Mouse (Mus musculus) forebrain, embryonic 12.5 days (tissue): ENCODE results near the gene St3gal6. TPM values are rescaled to one million over a fixed set of nuclear protein-coding genes. Genes with fewer than 3 reads are reported as not detected.

ENCODE experiments used
- ATAC-seq: fragments of 200-750 bp; cut with Nextera tagmentation; 2 replicates; pipeline ENCODE4 v1.8.0; 2017; ENCODE audit warnings: moderate TSS enrichment; ENCODE audit not compliant: low FRiP score
- H3K27ac ChIP-seq: fragments of 300-500 bp; sonication (generic); 2 replicates; pipeline ENCODE4 v1.5.1; 2016; ENCODE audit warnings: mild to moderate bottlenecking
- H3K27me3 ChIP-seq: fragments of 300-500 bp; sonication (generic); 2 replicates; pipeline ENCODE4 v1.6.1; 2016; ENCODE audit warnings: mild to moderate bottlenecking
- H3K36me3 ChIP-seq: fragments of 300-500 bp; sonication (generic); replicated peaks from 2 replicates; pipeline ENCODE4 v1.6.1; 2016; ENCODE audit warnings: mild to moderate bottlenecking
- H3K4me1 ChIP-seq: fragments of 300-500 bp; sonication (generic); 2 replicates; pipeline ENCODE4 v1.6.1; 2016
- H3K4me2 ChIP-seq: fragments of 300-500 bp; sonication (generic); 2 replicates; pipeline ENCODE4 v1.6.1; 2016; ENCODE audit warnings: mild to moderate bottlenecking, moderate library complexity
- H3K4me3 ChIP-seq: fragments of 300-500 bp; sonication (generic); replicated peaks from 2 replicates; pipeline ENCODE4 v1.5.1; 2016; ENCODE audit warnings: mild to moderate bottlenecking
- H3K9ac ChIP-seq: fragments of 300-500 bp; sonication (generic); 2 replicates; pipeline ENCODE4 v1.6.1; 2016; ENCODE audit warnings: mild to moderate bottlenecking
- H3K9me3 ChIP-seq: fragments of 300-500 bp; sonication (generic); 2 replicates; pipeline ENCODE4 v1.6.1; 2016
- WGBS: fragments of 180-500 bp; shearing (Covaris S2); methylation state at CpG from one replicate; pipeline ENCODE4 v1.1.7; 2016; 5-methylcytosine and 5-hydroxymethylcytosine counted together
- polyA plus RNA-seq: library from polyadenylated mRNA; unstranded; fragments of >200 nt; fragmentation: Nextera tagmentation; extraction: Ambion mirVana; gene quantifications from 2 replicates; pipeline ENCODE4 v1.2.1, GENCODE M21; 2016

The St3gal6 gene
- polyA plus RNA-seq, 1 experiment from 2014 or later = 9.0 TPM

DNA sequence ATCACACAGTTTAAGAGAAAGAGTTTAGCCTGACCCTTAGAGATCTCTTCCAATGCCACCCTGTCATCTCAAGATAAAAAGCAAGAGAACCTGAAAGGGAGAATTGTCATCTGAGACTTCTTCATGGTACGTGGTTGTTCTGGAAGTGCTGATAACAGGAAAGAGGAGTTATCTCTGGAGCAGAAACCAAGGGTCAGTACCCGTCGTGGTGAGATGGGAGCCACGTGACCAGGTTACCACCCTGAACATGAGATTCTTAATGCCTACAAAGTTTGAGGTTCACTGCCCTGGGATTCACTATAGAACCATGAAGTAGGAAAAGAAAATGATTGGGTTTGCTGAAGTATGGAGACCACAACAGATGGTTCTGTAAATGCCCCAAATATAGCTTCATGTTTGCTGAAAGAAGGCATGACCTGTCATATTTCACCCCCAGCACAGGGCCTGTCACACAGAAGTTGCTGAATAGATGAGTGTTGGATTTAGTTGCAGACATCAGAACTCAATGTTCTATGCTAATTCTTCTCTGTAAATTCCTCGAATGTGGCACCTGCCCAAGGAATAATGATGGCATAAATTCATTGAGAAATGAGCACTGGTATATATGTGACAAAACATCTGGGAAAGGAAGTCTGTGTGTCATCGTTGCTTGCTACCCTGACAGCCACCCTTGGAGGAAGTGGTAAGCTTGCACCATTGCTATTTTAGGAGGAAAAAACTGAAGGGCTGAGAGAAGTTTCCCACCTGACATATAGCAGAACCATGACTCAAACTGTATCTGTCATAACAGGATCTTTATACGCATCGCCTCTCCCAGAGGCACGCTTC, 25.9 kb downstream of the St3gal6 start:
- H3K27me3 ChIP-seq = peaks cover 4% of the 10 kb centered on the region; the same call in 1 of the 2 replicates
- 81% methylated on average over 9 of the region's 9 CpGs for WGBS
- ATAC-seq = no peak
- no peak overlapping the region for H3K4me2 ChIP-seq
- H3K9me3 ChIP-seq = no peaks in the 10 kb centered on the region
- no peak overlapping the region; the same call in 1 of the 2 replicates for H3K27ac ChIP-seq
- H3K9ac ChIP-seq = no peak overlapping the region
- H3K4me1 ChIP-seq = peaks cover 23% of the 10 kb centered on the region
- no peak overlapping the region for H3K4me3 ChIP-seq
- H3K36me3 ChIP-seq = no peaks in the 10 kb centered on the region

DNA sequence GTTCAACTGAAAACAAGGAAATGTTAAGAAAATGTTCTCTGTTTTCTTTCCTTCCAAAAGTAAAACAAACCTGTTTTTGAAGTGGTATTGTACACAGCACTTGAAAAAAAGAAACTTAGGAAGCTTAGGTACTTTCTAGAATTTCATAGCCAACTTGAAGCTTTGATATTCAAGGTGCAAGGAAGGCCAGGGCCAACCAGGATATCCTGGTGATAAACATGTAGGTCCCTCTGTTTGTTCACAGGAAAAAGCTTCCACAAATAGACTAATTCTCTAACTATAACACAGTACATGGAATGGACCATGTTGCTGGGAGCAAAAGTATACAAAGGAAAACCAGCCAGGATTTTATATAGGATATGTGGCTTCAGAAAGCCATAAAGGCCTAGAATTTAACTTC, 27.3 kb downstream of the St3gal6 start:
- Histone ChIP-seq H3K9me3 (no peaks in the 10 kb centered on the region), H3K4me2 (no peak overlapping the region), H3K27me3 (peaks cover 4% of the 10 kb centered on the region; the same call in 1 of the 2 replicates), H3K4me1 (peaks cover 19% of the 10 kb centered on the region), H3K4me3 (no peak overlapping the region), H3K9ac (no peak overlapping the region), H3K27ac (no peak overlapping the region), H3K36me3 (no peaks in the 10 kb centered on the region)
- no peak for ATAC-seq

DNA sequence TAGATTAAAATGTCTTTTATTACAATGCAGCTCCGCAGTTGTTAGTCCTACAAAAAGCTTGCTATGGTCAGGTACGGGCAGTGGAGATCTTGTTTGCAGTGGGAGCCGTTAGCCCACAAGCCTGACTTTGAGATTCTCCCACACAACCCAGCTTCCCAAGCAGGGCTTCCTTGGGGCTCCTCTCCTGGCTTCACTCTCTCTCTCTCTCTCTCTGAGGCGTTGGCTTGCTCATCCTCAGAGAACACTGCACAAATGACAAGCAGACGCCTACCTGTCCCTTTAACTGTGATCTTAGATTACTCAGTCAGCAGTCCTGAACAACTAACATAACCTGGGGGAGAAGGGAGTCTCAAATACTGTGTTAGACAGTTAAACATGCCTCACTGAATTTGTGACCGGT, 36.2 kb downstream of the St3gal6 start:
- H3K36me3 ChIP-seq = no peaks in the 10 kb centered on the region
- 88% methylated on average over 6 of the region's 6 CpGs for WGBS
- H3K9me3 ChIP-seq = no peaks in the 10 kb centered on the region
- ATAC-seq = no peak
- H3K9ac ChIP-seq = no peak overlapping the region
- H3K4me1 ChIP-seq = no peaks in the 10 kb centered on the region
- H3K27ac ChIP-seq = no peak overlapping the region
- no peak overlapping the region for H3K4me3 ChIP-seq
- H3K4me2 ChIP-seq = no peak overlapping the region
- H3K27me3 ChIP-seq = no peaks in the 10 kb centered on the region

DNA sequence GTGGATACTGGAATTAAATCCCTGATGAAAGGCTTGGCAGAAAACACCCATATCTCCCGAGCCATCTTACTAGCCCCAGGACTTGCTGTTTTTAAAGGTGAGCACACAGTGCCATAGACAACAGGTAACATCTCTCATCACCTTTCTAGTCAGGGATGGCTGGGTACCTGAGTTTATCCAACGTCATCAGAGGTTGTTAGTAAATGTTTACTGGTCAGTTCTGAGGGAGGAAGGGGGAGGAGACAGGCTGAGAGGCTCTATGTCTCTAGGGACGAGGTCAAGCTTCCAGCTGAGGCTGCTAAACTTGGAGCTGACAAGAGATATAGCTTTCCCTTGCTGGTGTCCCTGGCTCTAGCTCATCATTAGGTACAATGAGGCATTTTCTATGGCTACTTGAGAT, 41.7 kb downstream of the St3gal6 start:
- no peaks in the 10 kb centered on the region for H3K36me3 ChIP-seq
- no peaks in the 10 kb centered on the region for H3K27me3 ChIP-seq
- no peak overlapping the region for H3K4me3 ChIP-seq
- no peaks in the 10 kb centered on the region for H3K4me1 ChIP-seq
- WGBS = 73% methylated on average over 3 of the region's 3 CpGs
- no peak overlapping the region for H3K9ac ChIP-seq
- no peak overlapping the region for H3K27ac ChIP-seq
- no peak overlapping the region for H3K4me2 ChIP-seq
- ATAC-seq = no peak
- H3K9me3 ChIP-seq = peaks cover 7% of the 10 kb centered on the region; the same call in 1 of the 2 replicates

DNA sequence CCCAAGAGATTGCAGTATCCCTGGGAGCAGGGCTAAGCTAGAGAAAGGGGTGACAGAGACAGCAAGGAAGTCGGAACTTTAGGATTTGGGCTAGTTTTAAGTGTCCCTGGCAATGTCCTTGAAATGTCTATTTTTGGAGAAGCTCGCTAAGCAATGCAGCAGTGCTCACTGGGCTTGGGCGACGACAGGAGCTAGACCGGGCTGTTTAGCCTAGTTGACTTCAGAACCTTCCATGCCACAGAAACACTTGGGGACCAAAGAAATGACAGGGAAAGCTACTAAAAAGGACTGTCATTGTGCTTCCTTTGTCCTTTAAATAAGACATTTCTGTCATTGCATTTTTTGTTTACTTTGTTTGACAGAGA, 42.2 kb downstream of the St3gal6 start:
- Histone ChIP-seq H3K36me3 (no peaks in the 10 kb centered on the region), H3K9ac (no peak overlapping the region), H3K27me3 (no peaks in the 10 kb centered on the region), H3K4me3 (no peak overlapping the region), H3K4me2 (no peak overlapping the region), H3K27ac (no peak overlapping the region), H3K4me1 (no peaks in the 10 kb centered on the region), H3K9me3 (peaks cover 7% of the 10 kb centered on the region; the same call in 1 of the 2 replicates)
- no peak for ATAC-seq
- WGBS = 96% methylated on average over 5 of the region's 5 CpGs

DNA sequence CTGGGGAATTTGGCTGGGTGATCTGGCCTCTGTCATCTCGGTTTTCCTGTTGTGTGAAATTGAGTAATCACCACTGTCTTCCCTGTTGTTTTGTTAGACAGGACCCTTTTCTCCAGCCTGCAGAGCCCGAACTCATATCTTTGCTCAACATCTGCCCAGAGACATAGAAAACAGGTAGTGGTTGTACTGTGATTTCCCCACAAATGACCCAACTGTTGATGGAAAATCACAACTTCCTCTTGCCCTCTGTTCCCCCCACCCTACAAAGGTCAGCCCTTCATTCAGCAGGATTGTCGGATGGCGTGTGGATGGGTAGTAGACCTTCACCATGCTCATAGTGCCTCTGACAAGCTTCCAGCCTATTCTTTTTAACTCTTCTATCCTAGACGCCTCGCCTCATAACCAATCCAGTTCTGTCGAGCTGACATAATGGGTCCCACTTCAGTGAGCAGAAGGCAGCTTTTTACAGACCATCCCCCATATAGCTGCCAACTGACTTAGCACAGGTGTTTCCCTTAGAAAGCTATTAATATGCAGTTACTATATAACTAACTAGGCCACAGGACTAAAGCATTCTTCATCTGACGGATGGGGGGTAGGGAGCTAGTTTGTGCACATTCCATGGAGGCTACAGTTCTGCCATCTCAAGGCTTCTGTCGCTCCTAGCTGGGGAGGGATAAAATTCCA, 42.7 kb downstream of the St3gal6 start:
- 86% methylated on average over 9 of the region's 9 CpGs for WGBS
- no peak overlapping the region for H3K9ac ChIP-seq
- peaks cover 7% of the 10 kb centered on the region; the same call in 1 of the 2 replicates for H3K9me3 ChIP-seq
- H3K27me3 ChIP-seq = no peaks in the 10 kb centered on the region
- no peaks in the 10 kb centered on the region for H3K36me3 ChIP-seq
- H3K4me1 ChIP-seq = no peaks in the 10 kb centered on the region
- ATAC-seq = no peak
- no peak overlapping the region for H3K4me2 ChIP-seq
- H3K27ac ChIP-seq = no peak overlapping the region
- no peak overlapping the region for H3K4me3 ChIP-seq

DNA sequence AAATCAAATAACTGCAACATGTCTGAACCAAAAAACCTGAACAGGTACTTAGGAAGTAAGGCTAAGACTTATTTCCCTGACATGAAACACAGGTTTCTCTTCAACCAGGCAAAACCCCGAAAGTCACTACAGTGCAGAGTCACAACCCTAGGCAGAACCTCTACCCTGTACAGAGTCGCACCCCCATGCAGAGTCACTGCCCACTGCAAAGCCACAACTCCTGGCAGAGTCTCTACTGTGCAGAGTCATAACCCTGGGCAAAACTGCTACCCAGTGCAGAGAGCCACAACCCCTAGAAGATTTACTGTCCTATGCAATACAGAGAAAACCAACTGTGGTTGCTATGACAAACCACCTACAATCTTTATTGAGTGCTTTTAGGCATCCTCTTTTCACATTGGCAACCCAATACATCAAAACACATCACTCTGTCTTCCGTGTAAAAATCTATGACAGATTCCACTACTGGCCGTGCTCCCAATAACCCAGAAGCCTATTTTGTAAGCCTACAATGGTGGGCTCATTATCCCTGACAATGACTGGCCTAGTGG, 44.1 kb downstream of the St3gal6 start:
- Histone ChIP-seq H3K27me3 (no peaks in the 10 kb centered on the region), H3K9ac (no peak overlapping the region), H3K27ac (no peak overlapping the region), H3K4me2 (no peak overlapping the region), H3K9me3 (peaks cover 7% of the 10 kb centered on the region; the same call in 1 of the 2 replicates), H3K4me3 (no peak overlapping the region), H3K36me3 (no peaks in the 10 kb centered on the region), H3K4me1 (no peaks in the 10 kb centered on the region)
- 85% methylated on average over 4 of the region's 4 CpGs for WGBS
- no peak for ATAC-seq

DNA sequence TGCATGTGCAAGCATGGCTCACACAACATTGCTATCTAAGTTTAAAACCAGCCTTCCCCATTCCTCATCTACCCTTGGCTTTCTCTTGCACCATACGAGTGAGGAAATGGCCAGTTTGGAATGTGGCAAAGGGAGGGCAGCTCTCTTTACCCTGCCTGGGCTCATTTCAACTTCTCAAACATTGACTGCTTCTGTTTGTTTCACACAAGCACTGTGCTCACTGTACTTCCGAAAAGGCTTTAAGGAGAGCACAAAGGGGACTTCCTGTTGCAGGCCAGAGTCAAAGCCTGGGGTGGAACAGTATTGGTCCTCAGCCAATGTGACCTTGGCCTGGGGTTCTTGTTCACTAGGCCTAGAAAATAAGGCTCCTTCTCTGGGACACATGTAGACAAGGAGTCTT, 47.7 kb downstream of the St3gal6 start:
- Histone ChIP-seq H3K27me3 (no peaks in the 10 kb centered on the region), H3K36me3 (peaks cover 4% of the 10 kb centered on the region), H3K4me3 (no peak overlapping the region), H3K4me1 (no peaks in the 10 kb centered on the region), H3K9me3 (peaks cover 7% of the 10 kb centered on the region; the same call in 1 of the 2 replicates), H3K4me2 (no peak overlapping the region), H3K27ac (no peak overlapping the region), H3K9ac (no peak overlapping the region)
- 85% methylated on average over 2 of the region's 2 CpGs for WGBS
- no peak for ATAC-seq

DNA sequence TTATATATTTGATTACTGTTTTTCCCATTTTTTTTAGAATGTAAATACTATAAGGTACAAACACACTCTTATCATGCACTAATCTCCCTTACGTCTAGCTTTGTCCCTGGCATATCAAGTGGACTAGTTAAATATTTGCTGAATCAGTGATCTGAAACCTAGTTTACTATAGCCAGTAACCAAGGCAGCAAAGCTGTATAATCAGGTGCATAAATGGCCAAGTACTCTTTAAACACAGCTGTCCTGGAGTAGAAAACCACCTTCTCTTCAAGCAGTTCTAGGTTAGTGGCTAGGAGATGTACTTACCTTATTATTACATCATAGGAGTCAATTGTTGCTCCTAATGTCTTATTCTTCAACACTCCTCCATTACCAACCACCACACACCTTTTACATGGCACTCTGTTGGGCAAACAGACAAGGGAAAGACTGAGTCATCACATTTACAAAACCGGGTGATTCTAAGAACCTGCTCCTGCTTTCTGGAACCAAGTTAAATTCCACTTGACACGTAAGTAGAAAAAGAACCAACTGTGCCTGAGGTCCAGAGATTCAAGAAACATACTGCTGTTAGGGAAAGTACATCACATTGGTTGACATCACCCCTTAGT, 48.4 kb downstream of the St3gal6 start:
- H3K36me3 ChIP-seq = peaks cover 4% of the 10 kb centered on the region
- no peaks in the 10 kb centered on the region for H3K27me3 ChIP-seq
- H3K27ac ChIP-seq = no peak overlapping the region
- H3K4me2 ChIP-seq = no peak overlapping the region
- H3K4me1 ChIP-seq = no peaks in the 10 kb centered on the region
- peaks cover 7% of the 10 kb centered on the region; the same call in 1 of the 2 replicates for H3K9me3 ChIP-seq
- no peak overlapping the region for H3K4me3 ChIP-seq
- ATAC-seq = no peak
- no peak overlapping the region for H3K9ac ChIP-seq
- 89% methylated on average over 3 of the region's 3 CpGs for WGBS

DNA sequence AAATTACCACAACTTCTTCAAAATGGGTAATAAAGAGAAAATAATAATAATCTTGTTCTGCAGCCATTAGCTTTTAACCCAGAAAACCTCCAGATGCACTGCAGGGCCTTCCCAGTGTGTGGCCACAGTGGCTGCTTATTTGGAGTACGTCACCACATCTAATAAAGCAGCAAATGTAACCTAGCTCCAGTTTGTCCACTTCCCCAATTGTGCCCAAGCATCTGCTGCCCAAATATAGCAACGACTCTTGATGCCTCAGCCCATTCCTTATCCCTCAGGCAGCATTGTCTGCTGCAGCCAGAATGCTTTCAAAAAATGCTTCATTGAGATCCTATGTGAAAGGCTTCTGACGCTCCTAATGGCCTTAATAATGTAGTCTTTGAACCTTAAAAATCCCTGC, 49.2 kb downstream of the St3gal6 start:
- peaks cover 4% of the 10 kb centered on the region for H3K36me3 ChIP-seq
- no peaks in the 10 kb centered on the region for H3K4me1 ChIP-seq
- no peak overlapping the region for H3K4me2 ChIP-seq
- no peak overlapping the region for H3K9ac ChIP-seq
- peaks cover 7% of the 10 kb centered on the region; the same call in 1 of the 2 replicates for H3K9me3 ChIP-seq
- 47% methylated on average over 3 of the region's 3 CpGs for WGBS
- H3K4me3 ChIP-seq = no peak overlapping the region
- ATAC-seq = no peak
- no peak overlapping the region for H3K27ac ChIP-seq
- H3K27me3 ChIP-seq = no peaks in the 10 kb centered on the region

DNA sequence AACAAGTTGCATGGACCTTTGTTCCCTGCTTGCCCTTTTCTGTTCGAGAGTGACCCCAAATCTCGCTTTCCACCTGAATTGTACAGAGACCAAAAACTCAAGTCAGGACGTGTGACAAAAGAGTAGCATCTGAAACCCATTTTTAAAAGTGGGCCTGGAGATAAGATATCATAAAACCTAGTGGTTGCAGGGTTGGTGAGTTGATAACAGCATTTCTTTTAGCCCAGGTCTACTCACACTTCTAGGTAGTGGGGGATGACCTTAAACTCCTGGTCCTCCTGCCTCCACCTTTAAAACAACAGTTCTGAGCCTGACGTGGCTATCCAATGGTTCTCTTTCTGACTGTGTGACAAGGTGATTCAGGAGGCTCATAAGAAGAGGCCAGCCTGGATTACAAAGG, 53.2 kb downstream of the St3gal6 start:
- Histone ChIP-seq H3K9me3 (no peaks in the 10 kb centered on the region), H3K27ac (no peak overlapping the region), H3K4me3 (no peak overlapping the region), H3K4me1 (no peaks in the 10 kb centered on the region), H3K9ac (no peak overlapping the region), H3K36me3 (peaks cover 11% of the 10 kb centered on the region), H3K4me2 (no peak overlapping the region), H3K27me3 (no peaks in the 10 kb centered on the region)
- no peak for ATAC-seq
- 91% methylated on average over 4 of the region's 4 CpGs for WGBS

DNA sequence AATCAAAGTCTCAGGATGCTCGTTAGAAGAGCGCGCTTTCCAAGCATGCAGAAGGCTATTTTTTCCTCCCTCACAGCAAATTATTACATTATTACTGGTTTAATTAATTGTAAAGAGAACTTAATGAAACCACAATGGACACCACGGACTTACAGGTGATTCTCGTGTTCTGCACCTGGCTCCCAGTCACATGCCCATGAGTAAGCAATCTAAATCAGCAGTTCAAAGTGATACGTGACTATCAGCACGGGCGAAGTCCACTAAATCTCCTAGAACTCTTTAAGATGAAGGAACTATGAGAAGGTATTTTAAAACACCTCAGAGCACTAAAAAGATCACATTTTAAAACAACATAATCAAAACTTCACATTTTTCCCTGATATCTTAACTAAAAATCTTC, 54.0 kb downstream of the St3gal6 start:
- Histone ChIP-seq H3K4me1 (no peaks in the 10 kb centered on the region), H3K9me3 (no peaks in the 10 kb centered on the region), H3K27ac (no peak overlapping the region), H3K9ac (no peak overlapping the region), H3K4me3 (no peak overlapping the region), H3K27me3 (no peaks in the 10 kb centered on the region), H3K36me3 (peaks cover 18% of the 10 kb centered on the region), H3K4me2 (no peak overlapping the region)
- no peak for ATAC-seq
- WGBS = 83% methylated on average over 8 of the region's 8 CpGs
